Mouse (Mus musculus) T-cell, adult 66 days (primary cell): ENCODE measurements around the gene Gnat1. TPM values are rescaled to one million over a fixed set of nuclear protein-coding genes. Genes with fewer than 3 reads are reported as not detected.

Experiments
- total RNA-seq, 2 experiments: library from RNA; stranded (reverse); gene quantifications; 3 replicates in 1 of 2; 4 replicates in 1 of 2; pipeline ENCODE4 v1.2.4; 2023

The Gnat1 gene
- 1 to 10 TPM; 1.3 to 2.2 TPM for total RNA-seq

GRCm38 (mm10) chr9:107679501-107679900 lies at the start of gene Gnat1:
Gnat1 (minus strand) TSS chr9:107679712.

DNA sequence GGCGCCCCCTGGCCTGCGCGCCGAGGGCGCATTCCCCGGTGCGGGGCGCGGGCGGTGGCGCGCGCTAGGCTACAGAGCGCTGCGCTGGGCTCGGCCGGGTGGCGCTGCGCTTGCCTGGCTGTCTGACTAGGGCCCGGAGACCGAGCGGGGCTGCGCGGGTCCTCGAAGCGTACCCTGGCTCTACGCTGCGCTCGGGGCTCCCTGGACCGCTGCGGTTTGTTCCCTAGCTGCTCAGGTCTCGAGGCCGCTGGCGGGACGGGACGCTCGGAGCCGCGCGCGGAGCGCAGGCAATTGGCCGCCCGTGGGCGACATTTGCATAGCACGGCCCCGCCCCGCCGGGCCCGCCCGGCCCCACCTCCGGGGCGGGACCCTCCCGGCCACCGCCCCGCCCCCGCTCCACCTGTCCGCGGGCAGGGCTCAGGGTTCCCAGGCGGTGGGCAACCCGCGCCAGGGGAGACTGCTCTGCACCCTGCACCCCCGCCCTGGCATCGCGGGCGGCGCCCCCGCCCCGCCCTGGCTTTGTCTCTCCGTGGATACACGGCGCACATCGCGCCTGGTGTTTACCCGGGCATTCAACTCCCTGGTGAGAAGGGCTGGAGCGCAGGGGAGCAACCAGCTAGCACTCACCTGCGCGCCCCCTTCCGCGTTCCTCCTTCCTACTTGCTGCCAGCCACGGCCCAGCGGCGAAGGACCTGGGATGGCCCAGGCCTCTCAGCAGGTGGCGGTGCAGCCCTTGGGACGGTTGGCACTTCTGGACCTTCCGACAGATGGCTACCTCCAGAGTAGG lies 30.4 kb upstream of the Gnat1 start, which contains the start of gene Sema3f:
Sema3f (minus strand) TSS at position 779 of the 787 bp plus-strand sequence.

DNA sequence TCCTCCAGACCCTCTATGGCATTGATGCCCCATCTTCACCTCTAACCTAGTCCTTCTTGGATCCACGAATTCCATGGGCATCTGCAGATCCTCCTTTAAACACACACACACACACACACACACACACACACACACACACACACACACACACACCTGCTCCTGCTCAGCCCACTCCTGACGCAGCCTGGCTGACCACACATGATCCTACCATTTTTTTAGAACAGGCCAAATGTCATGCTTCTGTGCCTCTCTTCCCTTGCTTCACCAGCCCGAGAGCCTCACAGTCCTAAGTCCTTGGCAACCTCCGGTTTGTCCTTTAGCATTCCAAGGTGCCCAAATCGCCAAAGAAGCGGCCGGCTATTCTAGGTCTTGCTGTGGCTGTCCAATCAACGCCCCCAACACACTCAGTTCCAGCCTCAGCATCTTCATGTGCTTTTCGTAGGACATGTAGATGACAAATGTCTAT lies 10.0 kb downstream of the Gnat1 start, which contains the start of gene Slc38a3:
Slc38a3 (minus strand) TSS at position 51 of the 466 bp plus-strand sequence.

GRCm38 (mm10) chr9:107635279-107636028 lies 44.1 kb downstream of the Gnat1 start, which contains the start of gene Gnai2:
Gnai2 (minus strand) TSS chr9:107635367.

Other genes with a start within 250 kb of the Gnat1 start
- 10 to 100 TPM; 33.5 to 34.2 TPM for gene Tmem115, start 145.8 kb downstream of the Gnat1 start, total RNA-seq
- gene Cyb561d2, start 137.5 kb downstream of the Gnat1 start, total RNA-seq = 10 to 100 TPM; 16.0 to 20.4 TPM
- gene Nprl2, start 137.5 kb downstream of the Gnat1 start, total RNA-seq = 10 to 100 TPM; 27.7 to 32.8 TPM
- 1 to 10 TPM in 1 of 2 experiments, under 1 TPM in 1; 0.68 to 3.0 TPM for gene Zmynd10, start 132.4 kb downstream of the Gnat1 start, total RNA-seq
- 10 to 100 TPM; 82.6 to 85.1 TPM for gene Rassf1, start 128.2 kb downstream of the Gnat1 start, total RNA-seq
- gene Tusc2, start 116.5 kb downstream of the Gnat1 start, total RNA-seq = 10 to 100 TPM; 22.7 to 28.4 TPM
- gene Hyal2, start 111.8 kb downstream of the Gnat1 start, total RNA-seq = 1 to 10 TPM; 3.9 to 4.3 TPM
- gene Hyal1, start 102.8 kb downstream of the Gnat1 start, total RNA-seq = 1 to 10 TPM; 1.9 to 2.2 TPM
- gene Naa80, start 100.8 kb downstream of the Gnat1 start, total RNA-seq = 10 to 100 TPM in 1 of 2 experiments, 1 to 10 TPM in 1; 9.4 to 14.8 TPM
- gene Hyal3, start 98.9 kb downstream of the Gnat1 start, total RNA-seq = 1 to 10 TPM; 1.5 to 3.7 TPM
- gene Ifrd2, start 92.1 kb downstream of the Gnat1 start, total RNA-seq = 10 to 100 TPM; 24.5 to 35.8 TPM
- under 1 TPM in 1 of 2 experiments, not detected in 1; 0.23 TPM for gene Sema3b, start 70.5 kb downstream of the Gnat1 start, total RNA-seq
- gene Gnai2, start 44.3 kb downstream of the Gnat1 start, total RNA-seq = 100 to 1,000 TPM; 472 to 497 TPM
- not detected for gene Slc38a3, start 10.2 kb downstream of the Gnat1 start, total RNA-seq
- not detected for gene Sema3f, start 30.8 kb upstream of the Gnat1 start, total RNA-seq
- 100 to 1,000 TPM; 261 to 285 TPM for gene Rbm5, start 91.3 kb upstream of the Gnat1 start, total RNA-seq
- 100 to 1,000 TPM; 129 to 140 TPM for gene Rbm6, start 193.5 kb upstream of the Gnat1 start, total RNA-seq
- 10 to 100 TPM; 17.0 to 19.9 TPM for gene Mon1a, start 208.4 kb upstream of the Gnat1 start, total RNA-seq
- gene Mst1r, start 227.2 kb upstream of the Gnat1 start, total RNA-seq = 1 to 10 TPM in 1 of 2 experiments, not detected in 1; 1.5 TPM
- gene Actl11, start 248.8 kb upstream of the Gnat1 start, total RNA-seq = not detected